Mouse (Mus musculus): ENCODE measurements at regions not wholly inside any gene's neighbourhood (a gene's known extent, or its start where the extent isn't known, plus 50 kb on each side); places are given as distances from the start of the nearest gene placed in this dataset.

DNA sequence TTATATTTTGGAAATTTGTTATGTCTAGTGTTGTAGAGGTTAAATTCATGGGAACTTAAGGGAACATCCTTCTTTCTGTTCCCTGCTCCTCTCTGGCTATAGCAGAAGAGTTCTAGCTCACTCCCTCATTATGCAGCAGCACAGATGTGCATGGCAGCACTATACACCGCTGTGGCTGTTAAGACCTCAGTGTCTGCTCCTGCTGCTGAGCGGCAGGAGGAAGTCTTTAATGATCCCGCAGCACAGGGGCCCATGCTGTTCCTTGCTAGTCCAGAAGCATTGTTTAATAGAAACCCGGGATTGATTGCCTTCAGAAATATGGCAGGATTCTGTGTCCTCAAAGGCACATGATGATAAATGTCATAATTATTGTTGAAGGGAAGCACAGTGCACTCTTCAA is 469.3 kb upstream of the Fat3 start:
- no peak for TF ChIP-seq CHD2 (IDR thresholded peaks at IDR 0.05; ENCODE audit: low read length)
- TF ChIP-seq E2F4 (IDR thresholded peaks at IDR 0.05; ENCODE audit: borderline replicate concordance, low read depth, low read length): no peak
- no peak for TF ChIP-seq CTCF (IDR thresholded peaks at IDR 0.05 in 2 of 3, conservative IDR thresholded peaks at IDR 0.05 in 1 of 3; ENCODE audit: control insufficient read depth in 1 of 3, insufficient read depth in 1 of 3, low read depth in 2 of 3, low read length in 3 of 3, poor library complexity in 1 of 3, severe bottlenecking in 1 of 3)
- no peak for TF ChIP-seq RAD21 (IDR thresholded peaks at IDR 0.05; ENCODE audit: low read depth, low read length)
- no peak for TF ChIP-seq POLR2A (IDR thresholded peaks at IDR 0.05; ENCODE audit: control insufficient read depth in 1 of 2, insufficient read depth in 1 of 2, low read depth in 1 of 2, low read length in 2 of 2, poor library complexity in 1 of 2)
- no peak for TF ChIP-seq MAX (IDR thresholded peaks at IDR 0.05; ENCODE audit: low read length)
- TF ChIP-seq MEF2A (IDR thresholded peaks at IDR 0.05; ENCODE audit: extremely low read depth, insufficient replicate concordance, low read depth, low read length, poor library complexity, severe bottlenecking): no peak
- TF ChIP-seq ELF1 (IDR thresholded peaks at IDR 0.05; ENCODE audit: low read depth, low read length): no peak
- TF ChIP-seq TBP (IDR thresholded peaks at IDR 0.05; ENCODE audit: low read depth, low read length): no peak
- TF ChIP-seq GATA1 (IDR thresholded peaks at IDR 0.05; ENCODE audit: low read depth, low read length): no peak
- TF ChIP-seq ZNF384 (IDR thresholded peaks at IDR 0.05; ENCODE audit: low read depth, low read length): no peak
- TF ChIP-seq JUND (IDR thresholded peaks at IDR 0.05; ENCODE audit: low read depth, low read length): no peak
